Mouse (Mus musculus): ENCODE measurements around the gene Defb7. TPM values are rescaled to one million over a fixed set of nuclear protein-coding genes. Genes with fewer than 3 reads are reported as not detected.

Defb7 gene
- not detected for total RNA-seq (2021)

DNA sequence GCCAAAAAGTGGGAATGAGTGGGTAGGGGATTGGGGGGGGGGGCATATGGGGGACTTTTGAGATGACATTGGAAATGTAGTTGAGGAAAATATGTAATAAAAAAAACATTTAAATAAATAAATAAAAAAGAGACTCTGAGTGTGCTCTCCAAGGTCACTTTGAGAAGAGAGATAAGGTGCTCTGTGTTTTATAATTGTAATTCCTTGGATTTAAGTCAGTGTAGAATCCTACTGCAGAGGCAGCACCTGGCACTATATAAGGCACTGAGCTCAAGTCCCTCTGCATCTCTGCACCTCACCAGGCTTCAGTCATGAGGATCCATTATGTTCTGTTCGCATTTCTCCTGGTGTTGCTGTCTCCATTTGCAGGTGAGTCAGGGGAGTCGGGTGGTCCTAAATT, at the start of gene Defb7:
Gene Defb7, plus strand, starts transcription at position 301 of the 400 bp plus-strand sequence.
- intact Hi-C loops (cut with DNase I), result no loop called here

DNA sequence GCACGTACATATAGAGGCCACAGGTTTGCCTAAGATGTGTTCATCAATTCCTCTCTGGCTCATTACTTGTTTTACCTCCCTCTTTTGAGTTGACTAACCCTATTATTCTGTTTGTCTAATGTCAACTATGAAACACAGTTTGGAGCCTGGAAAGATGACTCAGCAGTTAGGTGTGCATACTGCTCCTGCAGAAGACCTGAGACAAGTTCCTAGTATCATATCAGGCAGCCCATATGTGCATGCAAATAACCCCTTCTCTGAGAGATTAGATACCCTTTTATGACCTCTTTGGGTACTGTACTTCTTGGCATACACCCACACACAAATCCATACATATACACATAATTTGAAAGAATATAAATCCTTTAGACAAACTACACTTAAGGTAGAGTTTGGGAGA, 48.5 kb upstream of the Defb7 start:
- intact Hi-C loops (cut with DNase I), result no loop called here
- no peak for DNase-seq (ENCODE audit: low spot score in 2 of 2)

More for the DNA sequence above, at the start of gene Defb7:
- DNase-seq (ENCODE audit: low spot score in 2 of 2), result no peak

DNA sequence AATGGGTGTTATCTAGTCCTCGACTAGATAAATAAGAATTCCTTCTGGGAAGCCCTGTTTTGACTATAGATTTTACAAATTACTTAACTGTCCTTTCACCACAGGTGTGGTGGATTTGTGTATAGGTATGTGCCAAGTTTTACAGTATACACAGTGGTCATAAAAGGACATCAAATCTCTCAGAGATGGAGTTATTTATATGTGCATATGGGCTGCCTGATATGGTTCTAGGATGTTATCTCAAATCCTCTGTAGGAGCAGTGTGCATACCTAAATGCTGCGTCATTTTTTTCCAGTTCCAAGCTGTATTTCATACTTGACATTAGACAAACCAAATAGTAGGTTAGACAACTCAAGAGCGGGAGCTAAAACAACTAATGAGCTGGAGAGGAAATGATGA, 33.5 kb upstream of the Defb7 start:
- DNase-seq (ENCODE audit: low spot score in 2 of 2), result no peak
- intact Hi-C loops (cut with DNase I), result loop anchor here (10.0 kb wide), 1 partner anchor 1543 kb away; no protein-coding TSS in a partner anchor

DNA sequence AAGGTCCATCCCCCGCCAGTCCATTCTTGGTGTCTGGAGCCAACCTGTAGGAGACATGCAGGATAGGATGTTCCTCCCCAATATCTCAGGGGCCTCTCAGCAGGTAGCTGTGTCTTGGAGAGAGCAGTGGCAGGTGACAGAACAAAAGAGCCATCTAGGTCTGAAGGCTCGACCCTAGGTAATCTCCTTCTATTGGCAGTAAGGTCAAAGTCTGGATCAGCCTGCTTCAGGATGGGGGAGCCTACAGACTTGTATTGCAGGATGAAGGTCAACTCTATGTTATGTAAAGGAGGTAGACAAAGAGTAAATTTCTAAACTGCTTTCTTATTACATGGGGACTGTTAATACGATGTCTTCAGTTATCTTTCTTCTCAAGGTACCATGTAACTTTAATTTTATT, 25.9 kb upstream of the Defb7 start:
- intact Hi-C loops (cut with DNase I), result loop anchor here (10.0 kb wide), 1 partner anchor 1536 kb away; no protein-coding TSS in a partner anchor
- DNase-seq (ENCODE audit: low spot score in 2 of 2), result no peak

DNA sequence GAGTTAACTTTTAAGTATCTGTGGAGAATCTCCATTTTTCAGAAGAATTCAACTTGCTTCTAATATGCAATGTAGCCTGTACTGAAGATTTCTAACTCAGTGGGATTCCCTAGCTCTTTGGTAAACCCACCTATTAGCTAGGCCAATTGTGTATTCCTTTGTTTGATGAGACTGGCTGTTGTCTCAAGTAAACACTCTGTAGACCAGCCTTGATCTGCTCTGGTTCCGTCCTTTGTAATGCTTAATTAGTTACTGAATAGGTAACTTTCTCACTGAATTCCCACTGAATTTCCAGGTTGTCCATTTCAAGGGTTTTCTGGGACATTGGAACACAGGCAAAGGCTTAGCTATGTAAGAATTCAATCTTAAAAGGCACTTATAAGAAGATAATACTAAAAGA, 5.6 kb downstream of the Defb7 start:
- intact Hi-C loops (cut with DNase I), result no loop called here
- DNase-seq (ENCODE audit: low spot score in 2 of 2), result no peak

DNA sequence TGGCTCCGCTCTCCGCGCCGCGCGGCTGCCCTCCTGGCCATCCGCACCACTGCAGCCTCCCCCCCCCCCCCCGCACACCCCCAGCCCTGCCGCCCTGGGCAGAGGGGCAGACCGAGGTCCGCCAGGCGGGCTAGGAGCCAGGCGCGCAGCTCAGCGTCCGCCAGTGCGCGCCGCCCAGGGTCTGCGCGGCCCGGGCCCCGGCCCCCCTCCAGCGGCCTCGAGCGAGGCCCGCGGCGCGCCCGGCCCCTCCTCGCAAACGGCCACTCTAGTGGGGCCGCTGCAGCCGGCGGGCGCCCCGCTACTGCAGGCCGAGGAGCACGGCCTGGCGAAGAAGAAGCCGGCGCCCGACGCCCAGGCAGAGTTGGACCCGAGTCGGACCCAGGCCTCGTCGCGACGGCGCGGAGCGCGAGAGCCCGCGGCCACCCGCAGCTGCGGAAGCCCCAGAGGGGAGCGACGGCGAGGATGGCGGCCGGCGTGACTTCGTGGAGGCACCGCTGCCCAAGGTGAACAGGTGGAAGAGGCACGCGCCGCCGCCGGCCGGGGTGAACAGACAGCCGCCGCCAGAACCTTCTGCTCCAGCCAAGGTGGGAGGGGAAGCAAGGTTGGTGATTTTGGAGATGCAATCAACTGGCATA, 40.4 kb downstream of the Defb7 start:
- DNase-seq (ENCODE audit: low spot score in 2 of 2), result no peak
- intact Hi-C loops (cut with DNase I), result no loop called here

DNA sequence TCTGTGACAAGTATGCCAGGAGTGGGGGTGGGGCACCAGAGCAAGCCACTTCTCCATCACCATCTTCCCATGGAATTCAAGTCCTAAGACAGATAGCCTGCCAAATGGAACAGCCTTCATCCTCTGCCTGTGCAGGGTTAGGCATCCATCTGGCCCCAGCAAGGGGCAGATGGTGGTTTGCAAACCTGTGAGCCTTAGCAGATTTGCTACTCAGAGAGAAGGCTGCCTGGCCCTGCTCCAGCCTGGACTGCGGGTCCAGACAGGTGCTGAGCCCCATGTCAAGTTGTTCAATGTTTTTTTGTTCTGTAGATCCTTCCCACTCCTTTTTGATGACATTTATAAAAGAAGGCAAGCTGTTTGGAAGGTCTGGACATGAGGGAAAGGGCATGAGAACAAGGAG, 45.5 kb downstream of the Defb7 start:
- DNase-seq (ENCODE audit: low spot score in 2 of 2), result no peak
- intact Hi-C loops (cut with DNase I), result no loop called here

Small RNA genes within 50 kb of the gene (microRNA-seq; reads per million reads assigned to microRNA genes)
- gene Gm27288 (0 reads per million in 2 experiments), gene Gm27852 (0 reads per million in 2 experiments)

Other genes with a start within 250 kb of the Defb7 start
- not detected for gene Defb5, start 247.5 kb upstream of the Defb7 start, total RNA-seq (2021)
- not detected for gene Defb3, start 201.7 kb upstream of the Defb7 start, total RNA-seq (2021)
- not detected for gene Defb8, start 47.5 kb upstream of the Defb7 start, total RNA-seq (2021)
- 1 to 10 TPM in 1 of 2 experiments, not detected in 1; 1.5 TPM for gene 4930467E23Rik, start 234.5 kb downstream of the Defb7 start, total RNA-seq (2021)